Comparison of ENCODE assay signal across 16 mouse cellular contexts in the genomic region with DNA sequence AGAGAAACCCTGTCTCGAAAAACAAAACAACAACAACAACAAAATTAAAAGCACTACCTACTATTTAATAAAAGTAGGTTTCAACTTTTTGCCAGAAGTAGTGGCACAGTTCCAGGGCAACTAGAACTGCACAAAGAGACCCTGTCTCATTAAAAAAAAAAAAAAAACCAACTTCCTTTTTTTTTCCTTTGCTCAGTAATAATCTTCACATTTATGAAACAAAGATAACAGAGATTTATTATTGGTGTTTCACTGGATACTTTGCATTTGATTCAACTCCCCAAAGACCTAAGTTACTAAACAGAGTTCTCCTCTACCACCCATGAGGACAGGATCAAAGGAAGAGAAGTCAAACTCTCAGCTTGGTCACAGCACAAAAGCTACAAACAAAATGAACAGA.
"Had no signal": no experiment of that assay in that cellular context is flagged by ENCODE, and none has a peak within 500 bp of the region (broad histone marks: within the 10 kb centered on the region; RNA-seq: fewer than 3 reads in every experiment).

No protein-coding gene starts in this region.

- DNase-seq: retina, postnatal 1 day; right cerebral cortex, adult 18-20 months; right cerebral cortex, postnatal 14 days; right cerebral cortex, postnatal 25 days; right cerebral cortex, postnatal 4 days; spleen, adult 18-20 months; thymus, adult 18-20 months; thymus, adult 2 months; thymus, postnatal 14 days; thymus, postnatal 25 days; thymus, postnatal 36 days; thymus, postnatal 4 days had no signal

- H3K9me3 ChIP-seq: neural tube, embryonic 13.5 days; neural tube, embryonic 15.5 days; stomach, embryonic 15.5 days had no signal

- H3K4me2 ChIP-seq: neural tube, embryonic 13.5 days; neural tube, embryonic 15.5 days; stomach, embryonic 15.5 days had no signal

- H3K27ac ChIP-seq: neural tube, embryonic 13.5 days; neural tube, embryonic 15.5 days; stomach, embryonic 15.5 days; stomach, postnatal 0 days had no signal

- H3K27me3 ChIP-seq: neural tube, embryonic 13.5 days; neural tube, embryonic 15.5 days; stomach, embryonic 15.5 days had no signal

- H3K4me3 ChIP-seq: neural tube, embryonic 13.5 days; neural tube, embryonic 15.5 days; stomach, embryonic 15.5 days had no signal

- H3K9ac ChIP-seq: neural tube, embryonic 13.5 days; neural tube, embryonic 15.5 days; stomach, embryonic 15.5 days had no signal

- H3K36me3 ChIP-seq: neural tube, embryonic 13.5 days; neural tube, embryonic 15.5 days; stomach, embryonic 15.5 days had no signal
